Mouse (Mus musculus): ENCODE results near the gene Acnat2.

GRCm38 (mm10) chr4:49350470-49350869, 57.5 kb downstream of the Acnat2 start:
- TF ChIP-seq GATA1 (IDR thresholded peaks at IDR 0.05; ENCODE audit: borderline replicate concordance, low read length), result no peak
- TF ChIP-seq FLI1 (IDR thresholded peaks at IDR 0.05; ENCODE audit: low read length), result no peak

All from megakaryocyte, embryonic 14.5 days (primary cell).